Mouse (Mus musculus): Measurements from ENCODE around the gene Pcyt1b.

- TF ChIP-seq POLR2A (IDR thresholded peaks at IDR 0.05; ENCODE audit: control insufficient read depth, extremely low read depth, insufficient read depth, low read length, poor library complexity) (no peak), CTCF (IDR thresholded peaks at IDR 0.05; ENCODE audit: borderline replicate concordance, control insufficient read depth, extremely low read depth, insufficient read depth, low read length, poor library complexity) (no peak)
Measured at GRCm38 (mm10) chrX:93674836-93675795, 20.5 kb downstream of the Pcyt1b start.

All from thymus, adult 2 months (tissue).